Mouse (Mus musculus) adrenal gland, postnatal 14 days (tissue): ENCODE measurements at regions not wholly inside any gene's neighbourhood (a gene's known extent, or its start where the extent isn't known, plus 50 kb on each side); places are given as distances from the start of the nearest gene placed in this dataset.

Experiments used
- DNase-seq: peaks from one replicate; pipeline ENCODE4 v3.0.0; 2021; ENCODE audit warnings: mixed read lengths

DNA sequence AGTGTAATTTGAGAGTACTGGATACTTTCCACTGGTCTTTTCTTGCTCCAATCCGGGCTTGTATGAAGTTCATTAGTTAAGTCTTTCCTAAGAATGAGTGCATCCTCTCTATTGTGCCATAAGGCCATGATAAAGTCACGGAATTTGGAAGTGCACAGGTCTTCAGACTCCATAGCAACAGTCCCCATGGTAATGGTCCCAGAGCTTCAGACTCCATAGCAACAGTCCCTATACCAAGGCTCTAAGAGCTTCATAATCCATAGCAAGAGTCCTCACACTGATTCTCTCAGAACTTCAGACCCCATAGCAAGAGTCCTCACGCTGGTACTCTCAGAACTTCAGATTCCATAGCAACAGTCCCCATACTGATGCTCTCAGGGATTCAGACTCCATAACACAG is 214.5 kb upstream of the Far2 start:
- no peak for DNase-seq

DNA sequence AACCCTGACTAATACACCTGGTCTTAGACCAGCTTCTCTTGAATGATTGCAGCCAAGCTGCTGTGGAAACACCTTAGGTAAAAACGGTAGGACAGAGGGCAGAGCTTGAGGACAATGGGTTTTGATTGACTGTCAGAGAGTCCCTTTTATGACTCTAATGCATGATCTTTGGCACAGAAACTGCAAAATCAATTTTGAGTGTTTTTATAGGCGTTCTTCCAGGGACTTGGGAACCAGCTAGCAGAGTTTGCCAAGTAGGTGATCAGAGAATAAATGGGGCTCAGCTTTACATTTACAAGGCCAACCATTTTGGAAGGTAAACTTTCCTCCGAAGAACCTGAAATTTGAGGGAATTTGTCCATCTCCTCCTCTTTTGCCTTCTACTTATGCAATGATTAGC is 213.6 kb upstream of the Far2 start:
- DNase-seq = no peak

DNA sequence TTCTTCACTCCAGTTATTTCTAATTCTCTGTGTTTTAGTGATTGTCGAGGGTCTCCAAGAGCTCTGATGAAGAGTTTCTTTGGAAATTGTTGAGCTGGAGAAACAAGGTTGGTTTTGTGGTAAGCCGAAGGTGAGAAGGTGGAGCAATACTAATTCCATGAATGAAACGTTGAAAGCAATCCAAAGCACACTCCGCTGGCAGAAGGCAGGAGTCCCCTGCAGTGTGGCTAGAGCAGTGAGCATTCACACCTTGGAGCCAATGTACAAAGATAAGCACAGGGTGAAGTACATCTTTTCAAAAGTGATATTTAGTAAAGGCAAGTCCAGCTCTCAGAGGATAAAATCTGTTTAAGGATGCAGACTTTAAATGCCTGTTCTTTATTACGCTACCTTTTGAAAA is 208.2 kb upstream of the Far2 start:
- DNase-seq = no peak

DNA sequence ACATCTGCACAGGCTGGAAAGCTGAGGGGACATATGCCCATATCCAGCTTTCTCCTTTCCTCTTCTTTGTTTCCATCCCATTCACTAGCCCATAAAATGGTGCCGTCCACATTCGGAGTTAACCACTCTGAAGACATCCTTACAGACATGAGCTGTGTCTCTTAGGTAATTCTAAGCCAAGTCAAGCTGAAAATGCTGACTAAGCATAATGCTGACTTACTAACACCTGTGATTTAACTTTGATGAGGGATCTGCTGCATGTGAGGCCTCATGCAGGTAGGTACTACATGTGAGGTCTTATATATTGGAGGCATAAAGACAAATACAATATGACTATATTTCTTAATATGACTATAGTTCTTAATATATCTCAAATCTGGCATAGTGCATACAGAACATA is 197.1 kb upstream of the Far2 start:
- no peak for DNase-seq

DNA sequence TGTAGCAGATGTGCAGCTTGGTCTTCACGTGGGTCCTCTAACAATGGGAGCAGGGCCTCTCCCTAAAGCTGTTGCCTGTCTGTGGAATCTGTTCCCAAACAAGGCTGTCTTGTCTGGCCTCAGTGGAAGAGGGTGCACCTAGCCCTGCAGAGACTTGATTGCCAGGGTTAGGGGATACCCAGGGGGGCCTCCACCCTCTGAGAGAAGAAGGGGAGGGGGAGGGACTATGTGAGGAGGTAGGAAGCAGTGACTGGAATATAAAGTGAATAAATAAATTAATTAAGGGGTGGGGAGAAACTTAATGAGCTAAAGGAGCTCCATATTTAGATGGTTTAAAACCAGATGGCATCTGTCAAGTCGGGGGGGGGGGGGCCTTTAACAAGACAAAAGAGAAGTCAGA is 185.9 kb upstream of the Far2 start:
- DNase-seq = no peak

DNA sequence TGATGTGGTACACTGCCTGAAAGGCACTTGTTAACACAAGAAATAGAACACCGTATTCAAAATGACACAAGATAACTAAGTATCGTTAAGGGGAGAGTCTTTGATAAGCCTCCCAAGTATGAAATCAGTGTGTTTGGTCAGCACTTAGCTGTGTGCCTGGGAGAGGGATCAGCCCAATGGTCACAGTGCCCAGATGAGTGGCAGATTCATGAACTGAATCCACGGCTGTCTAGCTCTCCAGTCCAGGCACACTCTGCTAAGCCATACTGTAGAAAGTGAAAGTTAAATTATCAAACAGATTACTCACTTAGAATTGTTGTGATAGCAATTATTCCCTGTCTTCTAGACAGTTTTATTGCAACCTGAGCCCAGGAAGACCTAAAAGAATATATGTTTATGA is 176.0 kb upstream of the Far2 start:
- no peak for DNase-seq

DNA sequence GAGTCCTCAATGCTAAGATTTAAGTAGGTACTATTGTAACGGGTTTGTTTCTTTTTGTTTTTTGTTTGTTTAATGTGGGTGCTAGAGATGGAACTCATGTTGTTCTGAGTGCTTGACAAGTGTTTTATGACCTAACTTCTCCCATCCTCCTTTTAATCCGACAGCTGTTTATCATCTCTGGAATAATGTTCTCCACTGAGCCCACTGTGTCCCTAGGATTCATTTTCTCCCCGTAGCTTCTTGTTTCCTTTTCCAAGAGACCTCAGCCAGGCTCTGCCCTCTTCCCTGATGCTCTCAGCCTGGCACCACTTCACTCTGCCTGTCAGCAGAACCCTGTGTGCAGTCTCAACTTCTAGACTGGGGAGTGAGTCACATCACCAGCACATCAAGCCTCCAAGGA is 173.9 kb upstream of the Far2 start:
- no peak for DNase-seq

DNA sequence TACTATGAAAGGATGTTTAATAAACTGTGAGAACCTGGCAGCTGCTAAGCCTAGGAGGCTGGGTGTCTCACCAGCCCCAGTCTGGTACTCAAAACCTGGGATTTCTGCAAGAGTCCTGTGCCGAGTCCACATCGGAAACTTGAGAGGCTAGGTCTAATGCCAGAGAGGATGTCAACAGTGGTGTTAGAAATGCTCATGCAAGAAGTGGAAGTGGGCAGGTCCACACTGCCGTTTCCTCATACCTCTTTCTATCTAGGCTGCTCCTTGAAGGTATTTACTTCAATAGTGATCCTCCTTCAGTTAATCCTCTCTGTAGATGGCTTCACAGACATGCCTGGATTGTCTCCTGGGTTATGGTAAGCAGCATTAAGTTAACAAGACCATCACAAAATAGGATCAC is 168.6 kb upstream of the Far2 start:
- DNase-seq = no peak

DNA sequence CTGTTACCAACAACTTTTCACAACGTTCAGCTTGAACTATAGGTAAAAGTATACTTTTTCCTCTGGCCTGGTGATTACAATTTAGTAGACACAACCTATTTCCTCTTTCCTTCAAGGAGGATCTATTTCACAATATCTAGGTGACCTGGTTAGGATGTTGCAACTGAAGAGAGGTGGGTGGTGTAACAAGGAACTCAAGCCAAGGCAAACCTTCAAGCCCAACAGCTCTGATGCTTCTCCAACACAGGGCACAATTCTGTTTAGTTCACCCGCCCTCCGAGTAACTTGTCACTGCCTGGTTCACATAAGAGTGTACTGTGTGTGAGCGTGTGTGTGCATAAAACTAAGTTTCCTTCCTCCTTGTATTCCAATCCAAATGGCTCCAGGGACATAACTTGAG is 161.2 kb upstream of the Far2 start:
- DNase-seq = no peak

DNA sequence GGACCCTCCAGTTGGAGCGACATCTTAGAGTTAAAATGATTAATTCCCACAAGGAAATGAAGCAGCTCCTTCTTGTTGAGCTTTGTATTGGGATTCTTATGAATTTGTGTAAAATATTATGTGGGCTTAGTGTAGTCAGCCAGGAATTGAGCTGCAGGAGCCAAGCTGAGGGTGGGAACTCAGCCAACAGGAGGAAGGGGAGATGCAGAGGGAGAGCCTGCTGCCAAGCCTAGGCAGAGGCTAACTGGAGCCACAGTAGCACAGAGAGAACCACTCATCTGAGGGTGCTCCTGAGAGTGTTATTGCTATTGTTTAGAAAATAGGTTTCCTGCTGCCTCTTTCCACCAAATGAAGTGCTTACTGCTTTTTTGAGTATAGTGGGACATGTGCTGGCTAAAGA is 127.4 kb upstream of the Far2 start:
- no peak for DNase-seq

DNA sequence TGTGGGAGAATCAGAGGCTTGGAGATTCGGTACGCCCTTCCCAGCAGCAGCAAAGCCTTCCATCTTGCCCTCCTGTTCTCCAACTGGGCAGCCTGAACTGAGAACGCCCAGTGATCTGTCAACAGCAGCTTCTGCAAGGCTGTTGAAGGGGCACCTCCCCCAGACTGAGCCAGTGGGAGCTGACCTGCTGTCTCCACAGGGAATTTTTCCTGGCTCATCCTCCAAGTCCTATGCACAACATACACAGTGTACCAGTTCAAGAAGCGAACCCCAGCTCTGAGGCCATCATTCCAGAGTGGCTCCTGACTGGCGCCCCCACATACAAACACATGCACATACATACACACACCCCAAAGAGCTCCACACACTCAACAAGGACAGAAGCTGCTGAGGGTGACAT is 126.0 kb upstream of the Far2 start:
- DNase-seq = no peak

DNA sequence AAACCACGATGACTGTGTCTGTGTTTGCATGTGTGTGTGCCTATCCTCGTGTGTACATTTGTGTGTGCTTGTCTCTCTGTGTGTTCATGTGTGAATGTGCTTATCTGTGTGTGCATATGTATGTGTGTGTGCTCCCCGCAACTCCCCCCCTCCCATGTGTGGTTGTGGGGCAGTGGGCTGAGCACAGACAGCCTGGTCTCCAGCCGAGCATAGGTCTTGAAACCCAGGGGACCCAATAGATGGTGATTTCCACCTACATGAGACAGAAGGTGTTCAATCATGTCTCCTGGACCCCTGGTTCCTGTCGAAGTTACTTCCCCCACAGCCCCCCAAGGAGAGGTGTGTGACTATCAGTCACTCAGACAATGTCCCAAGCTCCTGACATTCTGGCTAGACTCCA is 124.6 kb upstream of the Far2 start:
- DNase-seq = no peak

DNA sequence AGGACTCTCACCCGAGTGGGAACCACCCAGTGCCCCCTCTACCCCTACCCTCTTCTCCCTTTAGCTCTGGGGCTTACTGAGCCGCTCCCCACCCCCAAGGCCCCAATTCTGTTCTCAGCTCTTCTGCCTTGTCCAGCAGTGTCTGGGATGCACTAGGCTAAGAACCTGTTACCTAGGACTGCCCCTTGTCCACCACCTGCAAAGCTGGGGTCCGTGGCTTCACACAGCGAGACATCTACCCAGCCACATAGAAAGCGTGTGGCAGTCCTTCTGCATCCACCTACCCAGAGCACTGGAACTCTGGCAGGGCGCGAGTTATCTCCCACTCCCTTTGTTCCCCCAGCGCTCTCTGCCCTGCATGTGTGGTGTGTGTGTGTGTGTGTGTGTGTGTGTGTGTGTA is 123.8 kb upstream of the Far2 start:
- no peak for DNase-seq

DNA sequence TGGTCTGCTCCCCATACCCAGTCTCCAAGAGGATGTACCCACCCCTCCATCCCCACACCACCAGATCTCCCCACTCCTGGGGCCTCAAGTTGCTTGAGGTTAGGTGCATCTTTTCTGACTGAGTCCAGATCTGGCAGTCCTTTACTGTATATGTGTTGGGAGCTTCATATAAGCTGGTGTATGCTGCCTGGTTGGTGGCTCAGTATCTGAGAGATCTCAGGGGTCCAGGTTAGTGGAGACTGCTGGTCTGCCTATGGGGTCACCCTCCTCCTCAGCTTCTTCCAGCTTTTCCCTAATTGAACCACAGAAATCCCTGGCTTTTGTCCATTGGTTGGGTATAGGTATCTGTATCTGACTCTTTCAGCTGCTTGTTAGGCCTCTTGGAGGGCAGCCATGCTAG is 118.1 kb upstream of the Far2 start:
- DNase-seq = no peak

DNA sequence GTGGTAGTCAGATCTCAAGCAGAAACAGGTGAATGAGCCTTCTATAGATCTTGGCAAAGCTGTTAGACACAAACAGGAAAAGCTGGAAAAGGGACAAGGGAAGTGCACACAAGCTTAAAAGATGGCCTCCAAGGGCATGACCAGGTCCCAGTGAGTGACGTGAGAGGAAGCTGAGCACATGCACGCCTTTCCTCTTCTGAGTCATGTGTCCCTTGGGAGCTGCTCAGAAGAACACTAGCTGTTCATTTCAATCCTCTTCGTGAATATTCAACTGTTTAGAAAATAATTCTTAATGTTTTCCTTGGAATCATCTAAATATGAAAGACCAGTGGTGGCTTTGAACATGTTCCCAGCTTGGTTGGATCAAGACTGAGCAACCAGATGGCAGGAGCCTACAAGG is 103.0 kb upstream of the Far2 start:
- no peak for DNase-seq

DNA sequence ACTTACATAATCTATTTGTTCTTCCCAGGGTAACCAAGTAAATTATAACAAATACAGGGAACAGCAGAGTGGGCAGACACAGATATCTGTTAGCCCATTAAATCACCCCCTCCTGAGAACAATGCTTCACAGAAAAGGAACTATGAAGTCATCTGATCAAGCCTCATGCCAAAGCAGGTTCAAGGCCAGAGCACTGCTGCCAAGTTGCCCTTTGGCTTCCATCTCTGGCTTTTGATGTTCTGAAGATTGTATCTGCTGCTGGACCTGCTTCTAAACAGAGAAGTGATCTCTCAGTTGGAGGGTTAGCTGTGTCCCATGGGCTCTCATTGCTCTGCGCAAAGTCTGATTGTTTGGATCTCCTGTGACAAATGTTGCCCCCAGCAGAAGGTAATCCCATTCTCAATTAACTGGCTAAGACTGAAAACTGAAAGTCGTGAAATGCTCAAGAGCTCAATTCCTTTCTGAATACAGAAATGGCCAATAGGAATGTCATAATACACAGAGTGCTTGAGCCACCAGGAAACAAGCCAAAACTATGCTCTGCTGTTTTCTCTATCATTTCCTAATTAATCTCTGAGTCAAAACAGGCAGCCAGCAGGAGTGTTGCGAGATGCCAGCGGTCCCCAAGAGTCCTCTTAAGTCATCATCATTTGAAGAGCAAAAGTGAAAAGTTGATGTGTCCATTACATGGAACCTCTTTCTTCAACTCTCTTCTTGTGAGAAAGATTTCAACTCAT is 102.0 kb upstream of the Far2 start:
- DNase-seq = peak; percentile 41

DNA sequence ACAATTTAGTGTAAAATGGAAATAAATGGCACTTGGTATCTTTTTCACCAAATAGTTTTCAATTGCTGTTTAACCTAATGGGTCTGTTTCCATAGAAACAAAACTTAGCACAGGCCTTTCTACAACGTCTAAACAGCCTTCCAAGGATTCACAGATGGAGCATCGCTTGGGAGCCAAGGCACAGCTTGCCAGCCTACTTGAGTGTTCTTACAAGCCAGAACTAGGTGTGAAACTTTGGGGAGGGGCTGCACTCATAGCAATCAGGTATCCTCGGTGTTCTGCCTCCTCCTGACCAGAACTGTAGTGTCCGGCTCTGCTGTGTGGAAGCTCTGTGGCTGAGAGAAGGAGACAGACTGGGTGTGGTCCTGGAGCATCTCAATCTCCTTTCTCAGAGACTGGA is 99.1 kb upstream of the Far2 start:
- no peak for DNase-seq

DNA sequence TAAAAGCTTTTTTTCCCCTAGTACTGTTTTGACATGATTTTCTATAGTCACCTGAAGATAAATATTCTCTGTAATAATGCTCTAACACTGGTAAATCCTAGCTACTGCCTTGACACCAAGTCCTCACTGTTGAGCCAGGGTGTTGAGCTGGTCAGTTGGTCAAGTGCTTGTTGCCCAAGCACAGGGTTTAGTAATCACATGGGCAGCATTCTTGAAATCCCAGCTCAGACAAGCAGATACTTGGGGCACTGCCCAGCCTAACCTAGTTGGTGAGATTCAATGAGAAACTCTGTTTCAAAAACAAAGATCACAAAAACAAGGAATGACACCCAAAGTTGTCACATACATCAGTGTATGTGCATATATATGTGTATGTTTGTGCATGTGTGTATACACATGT is 95.4 kb upstream of the Far2 start:
- DNase-seq = peak; percentile 65

DNA sequence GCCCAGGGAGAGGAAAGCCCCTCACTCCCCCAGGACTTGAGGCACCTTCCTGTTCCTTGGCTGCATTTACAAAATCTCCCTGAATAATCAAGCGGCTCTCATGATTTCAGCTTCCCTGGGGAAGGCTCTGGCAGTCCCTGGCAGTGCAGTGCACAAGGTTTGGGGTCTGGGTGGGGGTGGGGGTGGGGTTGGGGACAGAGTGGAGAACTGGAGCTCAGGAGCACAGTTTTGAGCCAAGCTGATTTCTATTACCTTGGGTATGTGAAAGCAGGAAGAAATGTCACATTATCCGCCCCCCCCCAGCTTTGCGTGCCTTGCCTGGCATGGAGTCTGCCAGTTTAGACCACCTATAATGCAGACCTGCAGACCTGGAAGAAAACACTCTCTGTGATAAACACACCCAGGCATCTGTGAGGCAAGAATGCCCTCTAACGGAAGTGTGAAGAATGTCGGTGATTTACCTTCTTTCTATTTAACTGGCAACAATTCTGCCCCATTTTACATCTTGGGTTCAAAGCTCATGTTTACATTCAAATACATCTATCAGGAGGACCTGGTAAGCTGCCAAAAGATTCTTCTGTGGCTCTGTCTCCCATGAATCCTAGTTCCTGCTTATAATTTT is 93.9 kb upstream of the Far2 start:
- DNase-seq = peak; percentile 35

DNA sequence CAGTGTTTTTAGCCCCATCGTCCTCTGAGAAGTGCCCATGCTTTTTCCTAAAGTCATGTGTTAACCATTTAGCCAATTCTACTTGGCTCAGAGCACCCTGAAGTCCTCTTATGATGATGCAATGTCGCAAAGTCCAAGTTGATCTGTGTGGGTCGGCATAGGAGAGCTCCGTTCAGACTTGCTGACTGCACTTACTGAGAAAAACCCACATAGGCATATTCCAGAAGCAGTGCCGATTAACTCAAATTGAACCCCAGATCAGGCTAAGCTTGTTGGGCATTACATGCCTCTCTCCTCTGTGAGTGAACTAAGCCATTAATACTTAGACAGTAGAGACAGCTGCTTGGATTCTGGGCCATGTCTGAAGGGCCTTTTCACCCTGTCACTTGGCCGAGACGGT is 93.3 kb upstream of the Far2 start:
- no peak for DNase-seq

DNA sequence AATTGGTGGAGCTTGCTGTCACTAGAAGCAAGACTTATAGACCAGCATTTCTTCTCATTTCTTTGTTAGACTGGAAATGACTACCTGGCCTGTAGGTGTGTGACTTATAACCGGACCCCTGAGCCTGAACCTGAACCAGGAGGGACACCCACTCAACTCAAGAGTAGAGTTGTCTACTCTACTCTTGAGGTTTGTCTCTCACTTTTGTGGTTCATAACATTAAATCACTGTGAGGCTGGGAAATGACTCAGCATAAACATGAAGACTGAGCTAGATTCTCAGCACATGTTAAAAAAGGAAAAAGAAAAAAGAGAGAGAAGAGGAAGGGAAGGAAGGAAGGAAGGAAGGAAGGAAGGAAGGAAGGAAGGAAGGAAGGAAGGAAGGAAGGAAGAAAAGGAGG is 92.8 kb upstream of the Far2 start:
- DNase-seq = no peak

DNA sequence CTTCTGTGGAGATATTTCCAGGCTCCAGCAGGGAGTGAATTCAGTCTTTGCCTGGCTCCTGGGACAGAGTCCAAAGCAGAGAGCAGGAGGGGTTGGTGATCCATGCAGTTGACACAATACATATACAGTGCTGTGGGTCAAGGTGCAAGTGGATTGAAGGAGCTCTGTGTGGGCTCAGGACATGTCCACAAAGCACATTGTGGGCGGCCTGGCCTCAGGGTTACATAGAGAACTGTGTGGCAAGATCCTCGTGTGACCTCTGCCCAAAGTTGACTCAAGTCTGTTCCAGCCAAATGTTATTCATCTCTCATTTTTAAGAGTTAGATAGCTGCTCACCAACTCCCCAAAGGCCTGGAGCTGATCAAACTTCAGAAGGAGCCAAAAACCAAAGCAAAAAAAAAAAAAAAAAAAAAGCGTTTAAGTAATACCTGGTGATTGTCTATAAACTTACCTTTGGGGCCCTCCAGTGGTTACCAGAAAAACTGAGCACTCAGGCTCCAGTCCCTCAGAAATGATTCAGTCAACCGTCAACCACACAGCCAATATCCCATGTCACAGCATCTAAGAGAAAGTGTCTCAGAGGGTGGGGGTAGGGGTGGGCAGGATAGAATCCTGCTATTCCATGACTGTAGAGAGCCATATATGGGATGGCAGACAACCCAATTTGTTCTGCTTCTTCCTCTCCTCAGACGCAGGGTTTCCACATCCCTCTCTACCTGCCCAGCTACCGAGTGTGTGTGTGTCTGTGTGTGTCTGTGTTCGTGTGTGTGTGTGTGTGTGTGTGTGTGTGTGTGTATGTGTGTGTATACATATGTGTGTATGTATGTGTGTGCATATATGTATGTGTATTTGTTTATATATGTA is 91.9 kb upstream of the Far2 start:
- peak; percentile 56 for DNase-seq

DNA sequence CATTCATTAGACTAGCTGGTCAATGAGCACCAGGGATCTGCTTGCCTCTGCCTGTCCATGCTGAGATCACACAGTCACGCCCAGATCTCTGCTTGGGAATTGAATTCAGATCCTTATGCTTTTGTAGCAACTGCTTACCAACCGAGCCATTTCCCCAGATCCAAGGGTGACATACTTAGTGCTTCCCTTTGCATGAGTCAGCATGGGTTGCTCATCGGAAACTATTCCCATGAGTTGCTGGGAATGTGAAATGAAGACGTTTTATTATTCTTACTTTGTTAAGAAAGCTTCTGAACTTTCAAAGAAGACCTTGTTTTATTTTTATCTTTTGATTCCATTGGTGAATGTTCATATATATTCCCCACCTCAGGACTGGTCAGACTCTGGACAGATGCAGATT is 82.3 kb upstream of the Far2 start:
- DNase-seq = no peak

DNA sequence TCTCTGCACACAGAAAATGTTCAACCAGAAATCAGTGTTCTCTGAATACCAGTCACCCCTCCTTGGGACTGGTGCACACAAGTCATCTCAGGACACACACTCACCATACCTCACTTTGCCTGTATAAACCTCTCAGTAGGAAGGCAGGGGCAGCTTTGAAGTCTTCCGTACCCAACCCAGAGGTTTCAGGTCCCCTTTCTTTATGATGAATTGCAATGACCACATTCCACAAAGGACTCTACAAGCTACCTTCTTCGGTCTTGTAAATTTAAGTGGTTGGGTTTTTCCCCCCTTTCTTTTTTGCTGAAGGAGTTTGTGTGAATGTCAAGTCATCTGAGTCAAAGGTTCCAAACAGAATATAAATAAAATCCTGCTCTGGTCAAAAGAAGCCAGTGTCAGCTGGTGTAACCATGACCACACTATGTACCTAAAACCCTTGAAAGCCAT is 76.9 kb upstream of the Far2 start:
- DNase-seq = no peak
